Mouse (Mus musculus) spleen, postnatal 36 days (tissue): Measurements from ENCODE around the gene Cds2.
"Not testable (repeated sequence)": the region's sequence is repeated elsewhere in the genome, so short reads cannot be mapped to it uniquely, and the experiment has no call there.

ENCODE experiments used
- DNase-seq, 2 experiments: peaks; one replicate each; pipeline ENCODE4 v3.0.0; 2022; ENCODE audit warnings: low spot score in 2 of 2, mixed read lengths in 1 of 2

The Cds2 gene

DNA sequence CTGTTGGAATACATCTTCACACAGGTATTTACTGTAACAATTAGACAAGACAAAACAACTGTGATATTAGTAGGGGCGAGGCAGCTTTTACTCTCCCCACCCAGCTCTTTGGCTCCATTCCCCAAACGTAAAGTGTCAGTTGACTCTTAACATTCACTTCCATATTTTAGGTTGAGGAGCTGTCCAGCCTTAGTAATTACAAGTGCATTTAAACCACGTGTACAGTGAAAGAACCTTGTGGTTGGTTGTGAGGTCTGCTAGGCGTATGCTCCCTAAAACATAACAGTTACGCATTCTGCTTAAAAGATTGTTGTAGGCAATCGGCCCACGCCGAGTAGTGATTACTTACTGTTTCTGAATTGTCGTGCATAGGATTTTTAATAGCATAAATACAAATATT lies 2.2 kb downstream of the Cds2 start:
- no peak for DNase-seq

DNA sequence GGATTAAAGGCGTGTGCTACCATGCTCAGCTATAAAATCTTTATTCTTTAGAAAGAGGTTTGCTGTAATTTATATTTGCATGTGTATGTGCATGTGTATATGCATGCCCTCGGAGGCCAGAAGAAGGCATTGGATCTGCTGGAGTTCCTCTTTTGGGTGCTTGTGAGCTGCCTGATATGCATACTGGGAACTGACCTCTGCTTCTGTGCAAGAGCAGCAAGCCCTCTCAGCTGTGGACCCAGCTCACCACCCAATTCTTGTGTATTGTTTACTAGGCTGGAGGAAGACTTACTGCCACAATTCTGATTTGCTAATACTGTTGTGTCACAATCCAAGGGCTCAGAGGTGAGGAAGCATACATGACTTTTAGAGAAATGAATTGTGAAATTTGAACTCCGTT lies 3.1 kb downstream of the Cds2 start:
- DNase-seq, result no peak

DNA sequence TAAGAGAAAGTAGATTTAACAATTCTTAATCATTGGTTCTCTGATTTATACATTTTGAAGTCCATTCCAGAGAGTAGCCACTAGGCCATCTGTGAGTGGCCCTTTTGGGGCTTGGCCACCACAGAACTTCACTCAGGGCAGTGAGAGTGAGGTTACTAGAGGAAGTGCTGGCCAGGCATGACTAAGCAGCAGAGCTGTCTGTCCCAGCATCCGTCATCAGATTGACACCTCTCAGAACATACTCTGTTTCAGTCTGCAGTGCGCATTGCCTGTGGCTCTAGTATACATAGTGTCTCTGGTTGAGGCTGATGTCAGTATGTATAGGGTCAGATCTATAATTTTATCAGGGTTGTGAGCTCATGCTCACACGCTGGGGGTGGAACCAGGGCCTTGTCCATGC lies 6.3 kb downstream of the Cds2 start:
- DNase-seq, result peak; percentile 47 to 52

DNA sequence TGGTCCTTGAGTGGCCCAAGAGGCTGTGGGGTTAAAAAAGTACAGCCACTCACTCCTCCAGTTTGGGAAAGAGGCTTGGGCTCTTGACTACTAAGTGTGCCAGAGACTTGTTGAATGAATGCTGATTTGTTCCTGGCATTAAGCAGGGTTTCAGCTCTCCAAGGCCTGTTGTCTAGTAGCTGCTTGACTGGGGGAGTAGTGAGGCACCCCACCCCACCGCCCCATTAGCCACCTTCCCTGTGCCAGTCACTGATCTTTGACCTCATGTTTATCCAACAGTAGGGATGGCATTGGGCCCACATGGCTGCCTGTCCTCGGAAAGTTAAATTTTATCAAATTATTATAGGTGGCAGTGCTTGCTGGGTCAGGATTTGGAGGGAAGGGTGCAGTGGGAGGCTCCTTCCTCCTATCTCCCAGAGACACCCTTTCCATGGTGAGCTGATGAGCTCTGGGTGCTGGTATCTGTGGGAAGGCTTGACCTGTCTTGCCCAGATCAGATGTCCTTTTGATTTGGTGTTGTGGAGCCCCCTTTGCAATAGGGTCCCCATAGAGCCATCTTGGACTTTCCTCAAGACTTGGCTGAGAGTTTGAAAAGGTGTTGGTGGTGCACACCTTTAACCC lies 7.5 kb downstream of the Cds2 start:
- DNase-seq, result no peak

DNA sequence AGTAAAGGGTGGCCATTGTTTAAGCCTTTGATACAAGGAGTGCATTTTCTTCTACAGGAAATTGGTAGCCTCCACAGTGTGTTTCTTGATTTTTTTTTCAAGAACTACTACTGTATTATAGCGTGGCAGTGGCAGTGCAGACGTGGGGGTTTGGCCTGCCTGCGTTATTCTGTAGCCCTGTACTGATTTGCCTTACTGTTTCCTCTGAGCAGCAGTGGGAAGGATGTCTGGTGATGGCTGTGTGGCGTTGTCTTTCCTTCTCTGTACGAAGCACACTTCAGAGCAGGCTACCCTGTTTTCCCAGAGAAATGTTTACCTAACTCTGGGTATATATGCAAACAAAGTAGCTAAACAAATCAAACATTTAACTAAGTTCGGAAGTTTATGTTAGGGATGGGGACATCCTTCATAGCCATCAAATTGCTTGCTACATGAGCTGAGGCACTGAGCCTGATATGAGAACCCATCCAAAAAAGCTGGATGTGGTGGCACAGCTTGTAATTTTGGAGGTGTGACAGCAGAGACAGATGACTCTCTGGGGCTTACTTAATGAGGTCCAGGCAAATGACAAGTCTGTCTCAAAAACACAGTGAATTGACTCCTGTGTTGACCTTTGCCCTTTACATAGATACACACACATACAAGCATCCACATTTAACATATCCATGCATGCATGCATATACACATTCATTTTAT lies 9.9 kb downstream of the Cds2 start:
- no peak for DNase-seq

DNA sequence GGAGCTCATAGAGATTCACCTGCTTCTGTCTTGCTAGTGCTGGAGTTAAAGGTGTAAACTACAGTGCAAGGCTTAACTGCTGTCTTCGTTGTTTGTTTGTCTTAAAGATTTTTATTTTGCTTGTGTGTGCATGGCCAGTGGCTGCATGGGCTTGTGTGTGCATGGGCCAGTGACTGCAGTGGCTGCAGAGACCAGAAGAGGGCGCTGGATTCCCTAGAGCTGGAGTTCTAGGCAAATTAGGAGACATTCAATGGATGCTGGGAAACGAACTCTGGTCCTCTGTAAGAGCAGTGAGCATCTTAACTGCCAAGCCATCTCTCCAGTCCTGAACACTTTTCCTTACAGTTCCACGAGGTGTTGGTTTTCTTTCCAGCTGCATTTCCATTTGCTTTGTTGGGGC lies 12.6 kb downstream of the Cds2 start:
- DNase-seq, result no peak

DNA sequence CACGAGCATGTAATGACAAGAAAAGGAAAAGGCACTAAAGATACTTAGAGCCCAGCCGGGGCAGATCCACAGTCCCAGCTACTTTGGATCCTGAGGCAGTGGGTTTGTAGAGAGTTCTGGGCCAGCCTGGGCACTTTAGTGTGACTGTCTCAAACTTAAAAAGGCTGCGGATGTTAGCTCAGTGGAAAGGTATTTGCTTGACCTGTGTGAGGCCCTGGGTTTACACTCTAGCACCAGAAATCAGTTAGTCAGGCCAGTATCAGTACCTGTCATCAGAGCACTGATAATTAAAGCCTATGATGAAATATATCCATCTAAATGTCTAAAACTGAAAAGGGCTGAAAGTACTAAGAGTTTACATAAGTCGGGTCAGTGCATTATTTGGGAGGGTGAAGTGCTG lies 13.3 kb downstream of the Cds2 start:
- no peak for DNase-seq

DNA sequence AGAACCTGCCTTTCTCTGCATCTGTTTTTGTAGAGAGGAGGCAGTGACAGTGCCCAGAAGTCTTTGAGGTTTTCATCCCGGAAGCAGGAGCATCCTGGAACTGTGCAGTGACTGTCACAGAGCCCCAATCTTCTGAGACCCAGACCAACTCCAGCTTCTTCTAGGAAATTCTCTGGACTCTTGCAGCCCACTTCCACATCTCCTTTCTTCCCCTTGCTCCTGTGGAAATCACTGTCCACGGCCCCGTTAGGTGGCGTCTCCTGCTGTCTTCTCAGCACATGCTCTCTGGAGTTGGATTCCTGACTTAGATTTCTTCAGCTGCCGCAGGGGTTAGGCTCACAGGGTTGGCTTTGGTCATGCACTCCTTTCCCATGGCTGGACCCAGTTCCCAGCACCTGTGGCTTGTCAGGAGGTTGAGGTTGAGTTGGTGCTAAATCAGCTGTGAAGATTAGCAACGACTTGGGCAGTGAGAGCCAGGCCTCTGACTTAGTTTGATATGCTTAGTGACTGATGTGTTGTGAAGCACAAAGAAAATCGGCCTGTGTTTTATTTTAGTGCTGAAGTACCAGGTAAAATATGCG lies 15.4 kb downstream of the Cds2 start:
- no peak for DNase-seq

DNA sequence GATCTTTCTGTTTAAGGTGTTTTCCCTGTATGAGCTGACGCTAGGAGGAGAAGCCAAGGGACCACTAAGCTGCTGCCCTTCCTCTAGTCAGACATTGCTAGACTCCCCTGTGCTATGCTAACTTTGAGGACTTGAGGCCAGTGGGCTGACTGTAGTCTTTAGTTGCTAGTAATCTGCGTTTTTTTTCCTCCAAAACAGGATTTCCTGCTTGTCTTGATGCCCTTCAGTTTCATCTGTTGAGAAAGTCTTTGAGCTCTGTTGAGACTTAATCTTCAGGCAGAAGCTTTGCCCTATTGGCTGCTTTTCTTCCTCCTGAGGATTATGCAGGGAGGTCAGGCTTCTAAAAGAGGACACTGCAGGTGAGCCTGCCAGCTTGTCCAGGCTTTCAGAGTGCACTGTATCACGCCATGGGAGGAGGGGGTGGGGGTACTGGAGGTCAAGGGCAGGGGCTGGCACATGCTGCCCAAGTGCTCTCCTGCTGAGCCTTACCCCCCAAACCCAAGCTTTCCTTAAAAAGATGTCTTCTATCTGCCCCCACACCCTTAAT lies 16.5 kb downstream of the Cds2 start:
- no peak for DNase-seq

DNA sequence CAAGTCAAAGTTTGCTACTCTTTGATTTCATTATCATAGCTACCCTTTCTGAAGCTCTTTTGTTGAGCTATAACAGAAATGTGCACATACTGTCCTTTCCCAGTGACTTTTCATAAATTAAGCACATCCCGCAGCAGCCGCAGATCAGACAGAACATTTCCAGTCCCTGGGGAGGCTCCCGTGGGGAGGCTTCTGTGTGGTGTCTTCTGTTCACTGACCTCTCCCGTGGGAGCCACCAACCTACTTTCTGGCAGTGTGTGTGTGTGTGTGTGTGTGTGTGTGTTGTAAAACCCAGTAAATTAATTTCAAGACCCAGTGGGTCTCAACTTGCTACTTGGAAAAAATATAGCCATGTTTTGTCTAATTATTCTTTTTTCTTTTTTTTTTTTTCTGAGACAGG lies 17.0 kb downstream of the Cds2 start:
- no peak for DNase-seq

DNA sequence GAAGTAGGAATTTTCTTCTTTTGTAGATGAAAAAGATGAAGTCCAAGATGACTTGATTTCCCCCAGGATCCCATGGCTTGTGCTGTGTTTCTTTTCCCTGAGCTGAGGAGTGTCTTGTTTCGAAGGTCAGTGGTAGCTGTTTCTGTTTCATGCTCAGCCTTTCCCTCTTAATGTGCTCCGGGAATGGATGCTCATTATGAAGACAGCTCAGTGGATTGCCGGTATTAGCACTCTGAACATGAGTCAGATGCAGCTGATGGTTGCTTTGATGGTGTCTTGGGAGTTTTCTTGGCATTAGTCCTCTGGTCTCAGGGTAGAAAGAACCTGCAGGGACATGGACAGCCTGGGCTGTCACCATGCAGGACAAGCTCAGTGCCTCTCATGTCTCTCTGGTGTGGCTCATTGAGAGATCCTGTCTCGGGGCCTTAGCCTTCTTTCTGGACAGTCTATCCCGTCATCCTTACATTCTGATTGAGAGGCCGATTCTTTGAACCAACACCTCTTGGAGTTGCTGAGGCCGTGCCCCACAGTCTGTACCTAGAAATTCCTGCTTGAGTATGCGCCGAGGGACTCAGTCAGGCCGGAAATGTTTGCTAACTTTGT lies 17.7 kb downstream of the Cds2 start:
- DNase-seq, result no peak

DNA sequence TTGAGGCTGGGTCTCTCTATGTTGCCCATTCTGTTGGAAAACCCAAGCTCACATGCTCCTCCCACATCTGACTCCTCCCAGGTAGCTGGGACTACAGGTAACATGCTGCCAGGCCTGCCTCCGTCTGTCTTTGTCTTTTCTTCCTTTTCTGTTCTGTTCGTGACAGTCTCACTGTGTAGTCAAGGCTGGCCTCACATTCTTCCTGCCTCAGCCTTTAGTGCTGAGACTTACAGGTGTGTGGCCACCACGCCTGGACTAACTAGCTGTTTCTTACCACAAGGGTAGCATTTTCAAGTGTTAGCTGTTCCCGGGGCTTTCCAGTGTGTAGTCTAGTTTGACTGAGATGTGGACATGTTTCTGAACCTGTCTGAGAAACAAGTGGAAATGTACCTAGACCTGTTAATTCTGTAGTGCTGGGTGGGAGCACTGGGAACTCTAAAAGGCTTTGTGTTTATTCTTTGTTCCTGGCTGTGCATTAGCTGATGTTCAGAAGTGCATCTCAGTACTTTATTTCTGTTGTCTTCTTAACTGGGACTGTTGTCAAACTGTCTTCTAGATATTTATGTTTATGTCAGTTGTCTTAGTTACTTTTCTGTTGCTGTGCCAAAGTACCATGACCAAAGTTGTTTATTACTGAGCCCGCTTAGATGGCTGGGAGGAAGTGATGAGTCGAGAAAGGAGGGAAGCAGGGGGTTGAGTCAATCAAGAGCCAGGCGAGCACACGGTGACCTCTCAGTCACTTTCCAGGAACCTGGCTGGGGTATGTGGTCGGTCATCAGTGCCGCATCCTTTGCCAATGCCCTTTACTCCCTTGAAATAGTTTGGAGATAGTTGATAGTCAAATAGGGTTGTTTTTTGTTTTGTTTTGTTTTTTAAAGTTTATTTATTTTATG lies 18.9 kb downstream of the Cds2 start:
- peak in 1 of 2 experiments; percentile 28 for DNase-seq

DNA sequence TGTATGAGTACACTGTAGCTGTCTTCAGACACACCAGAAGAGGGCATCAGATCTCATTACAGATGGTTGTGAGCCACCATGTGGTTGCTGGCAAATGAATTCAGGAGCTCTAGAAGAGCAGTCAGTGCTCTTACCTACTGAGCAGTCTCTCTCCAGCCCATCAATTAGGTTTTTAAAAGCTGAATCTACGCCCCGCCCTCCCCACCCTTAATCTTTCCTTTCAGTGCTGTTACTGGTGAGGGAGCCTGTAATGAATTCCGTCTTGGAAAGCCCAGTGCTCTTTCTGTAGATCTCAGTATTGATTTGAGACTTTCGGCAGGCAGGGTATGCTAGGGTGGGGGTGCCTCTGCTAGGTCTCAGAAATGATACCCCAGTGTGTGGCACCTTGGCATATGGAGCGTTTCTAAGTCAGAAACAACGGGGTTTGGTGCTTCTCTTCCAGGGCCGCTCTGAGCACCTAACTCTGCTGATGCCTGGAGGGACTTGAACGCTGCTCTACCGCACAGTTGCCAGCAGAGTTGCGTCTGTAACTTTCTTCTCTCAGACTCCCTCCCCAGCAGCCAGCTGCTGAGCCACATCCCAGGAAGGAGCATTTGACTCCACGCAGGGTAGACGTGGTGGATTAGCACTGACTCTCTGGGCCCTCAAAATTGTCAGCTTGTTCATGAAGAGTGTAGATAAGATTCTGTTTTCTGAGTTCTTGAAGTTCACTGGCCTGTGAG lies 19.7 kb downstream of the Cds2 start:
- DNase-seq, result no peak

DNA sequence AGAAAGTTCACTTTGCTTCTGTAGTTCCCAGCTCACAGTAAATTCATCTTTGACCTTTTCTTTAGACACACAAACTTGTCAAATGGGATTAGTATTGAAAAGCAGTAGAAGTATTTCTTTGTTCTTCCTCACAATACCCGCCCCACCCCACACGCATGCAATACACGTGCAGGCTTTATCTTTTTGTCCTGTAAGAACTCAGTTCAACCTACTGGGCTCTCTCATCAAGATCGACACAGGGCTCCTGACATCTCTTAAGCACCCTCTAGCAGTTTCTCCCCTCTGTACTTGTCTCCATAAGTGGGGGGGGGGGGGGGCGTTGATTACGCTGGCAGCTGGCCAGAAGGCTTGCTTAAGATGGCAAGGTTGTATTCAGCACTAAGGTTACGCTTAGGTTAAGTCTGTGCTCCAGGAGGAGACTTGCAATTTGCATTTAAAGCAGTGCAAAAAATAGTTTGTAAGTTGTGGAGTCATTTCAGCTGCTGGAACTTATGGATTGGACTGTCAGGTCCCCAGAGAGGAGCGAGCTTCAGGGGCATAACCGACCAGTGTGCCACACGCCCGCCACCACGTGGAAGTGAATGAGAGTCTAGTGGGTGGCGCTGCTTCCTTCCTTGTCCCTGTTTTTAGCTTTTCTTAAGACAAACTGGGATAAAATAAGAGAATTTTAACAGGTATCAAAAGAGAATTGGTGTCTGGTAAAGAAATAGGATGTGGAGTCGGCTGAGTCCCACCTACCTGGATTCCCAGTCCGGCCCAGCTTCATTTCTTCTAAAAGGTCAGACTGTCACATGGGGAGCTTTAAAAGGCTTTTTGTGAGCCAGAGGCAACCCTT lies 20.5 kb downstream of the Cds2 start:
- DNase-seq, result no peak

DNA sequence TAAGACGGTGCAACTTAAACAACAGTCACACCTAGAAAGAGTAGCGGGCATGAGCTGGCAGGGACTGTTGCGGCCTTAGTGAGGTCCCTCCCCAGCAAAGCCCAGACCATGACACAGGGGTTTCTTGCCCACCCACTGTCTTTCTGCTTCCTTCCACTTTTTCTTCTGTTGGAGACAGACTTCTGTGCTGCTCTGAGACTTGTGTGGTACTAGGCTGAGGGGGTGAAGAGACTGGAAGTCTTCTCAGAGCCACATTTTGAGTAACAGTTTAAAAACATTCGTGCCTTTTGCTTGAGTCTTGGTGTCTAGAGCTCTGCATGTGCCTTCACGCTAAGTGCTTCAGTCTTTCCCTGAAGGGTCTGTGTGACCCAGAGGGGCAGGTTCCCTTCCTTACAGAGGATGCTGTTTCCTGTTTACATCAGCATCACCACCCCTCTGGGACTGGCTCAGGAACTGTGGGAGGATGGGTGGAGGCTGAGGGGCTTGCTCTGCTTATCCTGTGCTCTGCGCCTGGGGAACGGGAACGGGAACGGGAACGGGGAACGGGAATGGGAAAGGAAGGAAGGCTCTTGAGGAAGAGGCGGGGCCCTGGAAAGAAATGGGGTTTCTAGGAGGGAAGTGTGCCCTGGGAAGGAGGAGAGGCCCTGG lies 21.7 kb downstream of the Cds2 start:
- no peak for DNase-seq

DNA sequence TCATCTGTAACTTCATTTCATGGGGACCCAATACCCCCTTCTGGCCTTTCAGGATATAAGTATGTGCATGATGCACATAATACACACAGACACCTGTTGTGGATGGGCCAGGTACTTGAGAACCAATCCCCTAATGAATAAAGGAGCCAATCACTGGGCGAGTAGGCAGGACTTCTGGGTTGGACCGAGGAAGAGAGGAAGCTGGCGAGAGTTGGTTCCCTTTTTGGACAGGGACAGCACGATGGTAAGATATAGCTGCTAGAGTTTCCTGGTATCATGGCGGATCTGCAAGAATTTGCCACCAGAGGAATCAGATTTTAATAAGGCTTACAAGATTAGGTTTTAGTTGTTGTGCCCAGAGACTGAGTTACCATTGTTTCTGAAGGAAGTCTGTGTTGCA lies 22.8 kb downstream of the Cds2 start:
- not testable (repeated sequence) for DNase-seq

DNA sequence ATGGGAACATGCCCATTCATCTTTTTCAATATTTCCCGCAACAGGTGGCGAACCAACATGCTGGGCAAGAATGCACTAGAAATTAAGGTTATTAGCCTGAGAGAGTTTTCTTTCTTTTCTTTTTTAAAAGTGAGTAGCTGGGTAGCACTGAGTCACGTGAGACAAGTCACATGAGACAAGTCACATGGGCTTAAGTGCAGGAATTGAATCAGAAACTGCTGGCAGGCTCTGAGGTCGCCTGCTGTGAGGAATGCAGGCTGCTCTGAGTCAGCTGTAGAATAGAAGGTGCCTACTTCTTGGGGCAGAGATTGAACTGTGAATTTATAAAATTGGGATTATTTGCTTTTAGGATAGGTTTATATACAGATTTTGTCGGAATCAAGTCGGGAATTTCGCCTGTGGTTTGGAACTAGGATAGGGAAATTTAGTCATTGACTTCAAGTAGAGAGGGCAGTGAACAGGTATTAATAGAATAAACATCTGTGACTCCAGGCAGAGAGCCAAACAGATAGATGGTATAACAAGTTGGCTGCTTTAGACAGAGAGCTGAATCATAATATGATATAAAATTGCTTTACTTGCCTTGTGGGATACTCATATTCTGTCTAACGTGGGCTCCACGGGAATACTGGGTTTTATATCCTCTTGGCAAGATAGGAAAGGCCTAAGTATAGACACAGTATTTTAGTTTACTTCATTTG lies 23.6 kb downstream of the Cds2 start:
- DNase-seq, result no peak

DNA sequence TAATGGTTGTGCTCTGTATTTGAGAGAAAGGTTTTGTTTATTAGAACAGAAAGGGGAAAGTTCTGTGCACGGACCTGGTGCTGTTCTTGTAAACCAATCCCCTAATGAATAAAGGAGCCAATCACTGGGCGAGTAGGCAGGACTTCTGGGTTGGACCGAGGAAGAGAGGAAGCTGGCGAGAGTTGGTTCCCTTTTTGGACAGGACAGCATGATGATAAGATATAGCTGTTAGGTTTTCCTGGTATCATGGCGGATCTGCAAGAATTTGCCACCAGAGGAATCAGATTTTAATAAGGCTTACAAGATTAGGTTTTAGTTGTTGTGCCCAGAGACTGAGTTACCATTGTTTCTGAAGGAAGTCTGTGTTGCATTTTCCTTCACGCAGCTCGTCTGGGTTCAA lies 26.3 kb downstream of the Cds2 start:
- not testable (repeated sequence) for DNase-seq

DNA sequence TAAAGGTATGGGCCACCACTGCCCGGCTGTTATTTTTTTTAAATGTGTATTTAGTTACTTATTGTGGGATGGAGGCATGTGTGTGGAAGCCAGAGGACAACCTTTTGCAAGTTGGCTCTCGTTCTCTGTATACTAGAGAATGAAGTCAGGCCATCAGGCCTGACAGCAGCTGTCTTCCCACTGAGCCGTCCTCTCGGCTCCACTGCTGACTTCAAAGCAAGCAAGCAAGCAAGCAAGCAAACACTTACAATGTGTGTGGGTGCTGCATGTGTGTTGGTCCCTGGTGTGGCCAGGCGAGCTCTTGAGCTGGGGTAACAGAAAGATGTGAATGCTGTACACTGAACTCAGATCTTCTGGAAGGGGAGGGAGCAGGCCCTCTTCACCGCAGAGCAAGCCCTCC lies 27.9 kb downstream of the Cds2 start:
- DNase-seq, result no peak
